Mouse (Mus musculus): ENCODE measurements around the gene Zfp513.

DNA sequence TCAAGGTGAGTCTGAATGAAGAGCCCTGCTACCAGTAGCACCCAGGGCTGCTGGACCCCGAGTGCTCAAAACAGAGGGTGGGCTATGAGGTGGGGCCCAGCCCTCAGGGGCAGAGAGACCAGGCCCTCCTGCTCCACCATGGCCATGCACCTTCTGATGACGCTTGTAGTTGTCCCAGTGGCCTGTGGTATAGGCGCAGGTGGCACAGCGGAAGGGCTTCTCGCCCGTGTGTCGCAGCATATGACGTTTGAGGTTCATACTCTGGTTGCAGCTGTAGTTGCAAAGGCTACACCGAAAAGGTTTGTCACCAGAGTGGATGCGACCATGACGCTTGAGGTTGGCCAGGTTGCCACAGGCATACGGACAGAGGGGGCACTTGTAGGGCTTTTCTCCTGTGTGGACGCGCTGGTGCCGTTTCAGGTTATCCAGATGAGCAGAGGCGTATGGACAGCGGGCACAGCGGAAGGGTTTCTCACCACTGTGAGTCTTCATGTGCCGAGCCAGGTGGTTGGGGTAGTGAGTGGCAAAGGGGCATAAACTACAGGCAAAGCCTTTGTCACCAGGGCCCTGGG is 2.7 kb downstream of the Zfp513 start:
- TF ChIP-seq CTCF (conservative IDR thresholded peaks at IDR 0.05; ENCODE audit: insufficient read depth, insufficient read length, low read depth, low read length) (no peak), POLR2A (IDR thresholded peaks at IDR 0.05; ENCODE audit: low read depth, low read length) (no peak)
